Mouse (Mus musculus) CH12F3 (cell line): ENCODE measurements at regions not wholly inside any gene's neighbourhood (a gene's known extent, or its start where the extent isn't known, plus 50 kb on each side); places are given as distances from the start of the nearest gene placed in this dataset.

Experiments
- in situ Hi-C: fragments of 300-500 bp; cut with MboI; formaldehyde crosslinking; loops from 2 replicates; pipeline ENCODE4 v1.14.3; 2020; ENCODE audit warnings: low sequenced_read_pairs

DNA sequence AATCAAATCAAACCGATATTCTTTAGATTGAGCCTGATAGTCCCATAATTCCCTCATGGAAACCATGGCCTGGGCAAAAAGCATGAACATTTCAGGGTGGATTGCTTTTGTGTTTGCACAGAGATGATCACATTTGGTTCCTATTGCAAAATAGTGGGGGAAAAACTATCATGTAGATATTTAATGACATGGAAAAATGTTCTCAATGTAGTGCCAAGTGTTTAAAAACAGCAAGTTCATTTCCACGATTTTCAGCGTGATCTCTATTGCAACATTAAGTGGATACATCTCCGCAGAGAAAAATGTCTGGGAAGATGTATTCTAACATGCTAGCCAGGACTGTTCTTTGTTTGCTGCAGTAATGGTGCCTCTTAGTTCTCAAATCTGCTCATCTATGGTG lies 235.0 kb upstream of the Stt3b start:
- in situ Hi-C loops, result no loop called here

DNA sequence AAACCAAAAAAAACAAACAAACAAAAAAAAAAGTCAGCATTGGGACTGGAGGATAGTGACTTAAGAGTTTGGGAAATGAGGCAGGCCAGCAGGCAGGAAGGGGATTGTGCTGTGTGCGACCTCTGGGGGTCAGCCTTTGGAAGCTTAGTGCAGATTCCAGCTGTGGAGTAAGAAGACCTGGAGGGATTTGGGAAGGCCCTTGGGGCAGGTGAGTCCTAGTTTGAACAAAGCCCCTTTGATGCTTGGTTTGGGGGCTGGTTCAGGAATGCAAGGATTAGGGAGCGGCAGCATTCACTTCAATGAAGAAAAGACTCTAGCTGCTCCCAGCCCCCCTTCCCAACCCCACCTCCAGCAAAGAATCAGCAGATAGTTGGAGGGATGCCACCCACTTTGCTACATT lies 235.6 kb upstream of the Stt3b start:
- in situ Hi-C loops, result no loop called here

DNA sequence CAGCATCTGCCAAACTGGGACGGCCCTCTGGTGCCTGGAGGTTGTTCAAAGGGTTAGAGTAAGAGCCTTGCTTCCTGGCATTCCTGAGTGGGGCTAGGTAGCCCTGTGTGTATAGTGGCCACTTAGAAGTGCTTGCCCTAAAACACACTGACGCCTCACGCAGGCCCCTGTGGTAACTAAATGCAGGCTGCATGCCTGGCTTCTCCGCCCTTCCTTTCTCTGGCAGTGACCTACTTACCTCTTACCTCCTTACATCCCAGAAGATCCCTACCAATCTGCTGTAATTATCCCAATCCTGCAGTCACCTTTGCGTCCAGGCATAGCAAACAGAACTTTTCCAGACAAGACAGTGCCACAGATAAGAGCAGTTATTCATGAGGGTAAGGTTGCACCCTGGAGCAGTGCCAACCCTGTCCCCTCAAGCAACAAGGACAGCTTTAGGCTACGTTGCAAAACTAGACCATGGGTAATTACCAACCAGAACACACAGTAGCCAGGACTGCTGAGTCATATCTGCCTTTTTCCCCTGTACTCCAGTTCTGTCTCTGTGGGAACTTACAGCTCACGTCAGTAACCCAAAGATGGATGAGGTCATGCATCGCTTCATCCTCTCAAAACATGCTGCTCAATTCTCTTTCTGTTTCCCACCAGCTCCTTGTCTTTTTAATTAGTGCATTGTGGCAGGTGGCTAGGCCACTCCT lies 237.6 kb upstream of the Stt3b start:
- in situ Hi-C loops, result no loop called here

DNA sequence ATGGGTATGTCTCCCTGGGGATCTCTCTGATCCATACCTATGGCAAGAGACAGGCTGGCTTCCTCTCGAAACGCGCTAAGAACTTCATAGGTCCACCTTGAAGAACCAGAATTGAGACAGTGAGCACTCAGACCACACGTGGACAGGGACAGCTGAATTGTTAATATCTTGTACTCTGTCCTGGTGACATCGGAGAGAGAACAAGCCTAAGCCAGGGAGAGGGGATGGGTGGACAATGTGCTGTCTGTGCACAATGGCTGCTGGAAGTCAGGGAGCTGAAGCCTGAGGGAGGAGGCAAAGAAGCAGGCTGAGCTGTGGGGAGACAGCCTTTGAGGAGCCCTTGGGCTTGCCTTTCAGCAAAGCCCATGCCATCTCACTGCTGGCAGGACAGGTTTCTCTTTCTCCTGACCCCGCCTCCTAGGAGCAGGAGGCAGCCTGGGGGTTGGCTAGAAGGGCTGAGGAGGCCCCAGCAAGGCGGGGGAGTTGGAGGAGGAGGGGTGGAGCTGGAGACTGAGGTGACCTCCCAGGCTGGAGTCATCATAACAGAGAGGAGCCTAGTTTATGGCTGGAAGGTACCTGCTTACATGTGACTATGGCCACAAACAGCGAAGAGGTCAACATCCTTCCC lies 238.6 kb upstream of the Stt3b start:
- in situ Hi-C loops, result no loop called here

DNA sequence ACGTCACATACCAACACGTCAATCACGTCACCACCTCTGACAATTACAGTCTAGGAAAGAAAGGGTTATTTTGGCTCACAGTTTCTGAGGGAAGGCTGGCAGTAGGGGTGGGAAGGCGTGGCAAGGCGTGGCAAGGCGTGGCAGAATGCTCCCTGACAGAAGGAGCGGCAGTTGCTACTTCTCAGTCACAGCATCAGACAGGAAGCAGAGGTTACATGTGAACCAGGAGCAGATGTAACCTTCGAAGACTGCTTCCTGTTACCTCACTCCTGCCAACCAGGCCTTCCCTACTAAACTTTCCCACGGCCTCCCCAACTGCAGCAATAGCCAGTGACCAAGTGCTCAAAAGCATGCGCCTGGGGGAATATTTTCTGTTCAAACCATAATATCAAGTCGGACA lies 240.9 kb upstream of the Stt3b start:
- in situ Hi-C loops, result no loop called here

DNA sequence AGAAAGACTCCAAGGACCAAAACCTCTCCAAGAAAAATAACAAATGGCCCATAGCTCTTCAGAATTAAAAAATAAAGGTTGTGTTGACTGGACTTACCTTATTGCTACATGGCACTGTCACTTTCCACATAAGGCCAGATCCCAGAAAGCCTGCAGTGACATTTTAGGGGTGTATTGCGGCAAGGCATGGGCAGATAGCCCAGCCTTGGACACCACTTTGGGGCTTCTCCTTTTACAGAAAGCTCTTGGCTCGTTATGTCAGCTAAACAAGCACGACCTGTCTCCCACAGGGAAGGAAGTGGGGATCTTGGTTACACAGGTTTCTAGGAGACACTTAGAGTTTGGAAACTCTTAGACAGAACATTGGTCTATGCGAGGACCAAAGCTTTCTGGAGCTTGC lies 241.3 kb upstream of the Stt3b start:
- in situ Hi-C loops, result no loop called here

DNA sequence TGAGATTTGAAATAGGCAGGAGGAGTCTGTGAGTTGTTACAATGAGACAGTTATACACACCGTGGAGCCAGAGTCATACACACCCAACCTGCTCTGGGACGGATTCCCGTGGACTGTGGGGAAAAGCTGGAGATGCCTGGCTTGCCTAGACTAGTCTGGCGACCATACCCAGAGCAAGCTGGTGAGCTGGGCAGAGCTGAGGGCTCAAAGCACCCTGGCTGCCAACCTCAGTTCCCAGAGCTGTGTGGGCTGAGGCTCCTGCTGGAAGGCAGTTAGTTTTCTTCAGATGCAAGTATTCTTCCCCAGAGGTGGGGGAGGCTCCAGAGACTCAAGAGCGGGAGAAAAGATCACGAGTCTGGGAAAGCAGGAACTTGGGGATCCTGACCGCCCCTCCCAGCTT lies 247.9 kb upstream of the Stt3b start:
- in situ Hi-C loops, result no loop called here

DNA sequence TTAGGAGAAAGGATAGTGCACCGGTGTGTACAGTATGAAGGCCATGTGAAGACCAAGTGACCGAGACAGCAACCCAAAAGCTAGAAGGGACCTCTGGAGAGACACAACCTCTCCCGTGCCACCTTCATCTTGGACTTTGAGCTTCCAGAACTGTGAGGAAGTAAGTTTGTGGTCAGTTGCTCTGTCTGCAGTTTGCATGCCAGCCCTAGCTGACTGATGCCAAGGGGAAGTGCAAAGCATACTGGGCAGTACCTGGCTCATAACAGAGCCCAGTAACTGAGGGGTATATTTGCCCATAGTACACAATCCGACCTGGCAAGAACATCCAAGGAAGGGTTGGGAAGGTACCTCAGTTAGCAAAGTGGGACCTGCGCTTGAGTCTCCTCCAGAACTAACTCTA lies 249.3 kb upstream of the Stt3b start:
- in situ Hi-C loops, result no loop called here

DNA sequence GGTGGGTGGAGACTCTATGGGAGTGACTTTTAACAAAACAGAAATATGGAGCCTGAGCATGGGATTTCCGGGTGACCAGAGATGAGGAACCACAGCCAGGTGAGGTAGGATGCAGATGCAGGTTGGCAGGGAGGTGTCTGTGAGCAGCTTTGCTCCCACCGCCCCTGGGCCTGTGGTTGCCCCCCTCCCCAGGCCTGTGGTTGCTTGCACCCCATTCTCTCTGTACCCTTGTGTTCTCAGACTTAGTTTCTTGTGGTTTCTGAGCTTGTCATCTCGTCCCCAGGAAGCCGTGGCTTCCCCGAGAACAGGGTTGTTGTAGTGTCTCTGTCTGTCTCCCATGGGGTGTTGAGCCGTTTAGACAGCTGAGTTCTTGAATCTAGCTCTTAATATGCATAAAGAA lies 251.0 kb upstream of the Stt3b start:
- in situ Hi-C loops, result no loop called here

DNA sequence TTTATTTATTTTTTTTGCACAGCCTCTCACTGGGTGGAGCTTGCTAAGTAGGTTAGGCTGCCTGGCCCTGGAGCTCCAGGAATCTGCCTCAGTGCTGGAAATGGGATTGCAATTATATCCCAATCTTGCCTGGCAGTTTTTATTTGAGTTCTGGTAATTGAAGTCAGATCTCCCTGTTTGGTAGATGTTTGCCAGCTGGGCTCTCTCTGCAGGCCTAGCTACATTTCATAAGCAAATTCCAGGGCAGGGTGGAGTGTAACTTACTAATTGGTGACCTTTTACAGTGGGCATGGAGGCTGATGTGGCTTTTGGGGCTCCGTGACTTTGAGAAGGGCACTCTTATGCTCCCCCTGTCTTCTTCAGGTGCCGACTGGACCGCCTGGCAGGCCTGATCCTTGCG lies 252.6 kb upstream of the Stt3b start:
- in situ Hi-C loops, result no loop called here

DNA sequence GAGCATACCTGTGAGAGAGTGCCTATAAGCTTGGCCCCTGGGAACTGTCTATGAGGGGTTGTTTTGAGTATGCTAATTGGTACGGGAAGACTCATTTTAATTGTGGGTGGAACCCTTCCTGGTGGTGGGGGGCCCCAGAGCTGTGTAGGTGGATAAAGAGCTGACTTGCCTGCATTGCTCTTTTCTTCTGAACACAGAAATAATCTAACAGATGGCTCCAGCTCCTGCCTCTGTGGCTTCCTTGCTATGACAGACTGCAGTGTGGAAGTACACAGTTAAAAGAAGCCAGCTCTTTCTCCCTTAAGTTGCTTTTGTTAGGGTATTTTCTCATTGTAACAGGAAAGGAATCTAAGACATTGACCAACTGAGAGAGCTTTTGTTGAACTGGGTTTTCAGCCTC lies 254.1 kb upstream of the Stt3b start:
- in situ Hi-C loops, result no loop called here

DNA sequence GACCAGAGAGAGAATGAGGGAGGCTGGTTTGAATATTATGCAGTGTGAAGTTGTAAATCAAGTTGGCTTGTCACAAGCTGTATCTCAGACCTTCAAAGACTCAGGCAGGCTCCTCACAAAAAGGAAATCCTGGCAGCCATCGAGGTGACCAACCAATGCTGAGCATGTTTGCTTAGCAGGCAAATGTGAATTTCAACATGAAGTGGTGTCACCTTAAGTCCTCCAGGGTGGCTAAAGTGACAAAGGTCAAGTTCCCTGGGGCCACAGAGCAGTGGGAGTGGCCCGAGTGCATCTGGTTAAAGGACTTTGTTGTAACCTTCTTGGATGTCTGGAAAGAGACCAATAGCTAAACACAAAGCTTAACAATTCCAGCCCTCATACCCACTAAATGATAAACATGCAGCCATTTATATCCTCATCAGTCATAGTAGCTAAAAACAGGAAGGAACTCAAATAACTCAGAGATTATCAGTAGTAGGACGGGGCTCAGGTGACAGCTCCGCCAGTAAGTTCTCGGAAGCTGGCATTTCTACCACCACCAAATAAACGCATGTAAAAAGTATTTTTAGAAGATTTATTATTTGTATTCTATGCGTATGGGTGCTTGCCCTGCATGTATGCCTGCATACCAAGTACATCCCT lies 258.6 kb upstream of the Stt3b start:
- in situ Hi-C loops, result no loop called here

DNA sequence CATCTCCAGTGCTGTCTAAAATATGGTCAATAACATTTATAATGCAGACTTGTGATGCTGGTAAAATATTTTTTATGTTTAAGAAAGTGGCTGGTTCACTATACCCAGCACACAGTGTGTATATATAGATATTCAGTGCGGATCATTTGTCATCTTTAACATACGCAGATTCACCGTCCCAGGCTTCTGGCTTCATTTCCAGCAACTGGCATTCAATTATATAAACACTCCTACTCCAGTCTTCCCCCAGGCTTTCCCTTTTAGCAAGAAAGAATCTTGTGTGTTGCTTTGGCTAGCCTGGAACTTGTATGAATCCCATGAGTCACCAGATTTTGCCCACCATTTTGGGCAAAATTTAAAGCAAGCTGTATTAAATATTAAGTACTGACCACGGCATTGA lies 260.8 kb upstream of the Stt3b start:
- in situ Hi-C loops, result no loop called here

DNA sequence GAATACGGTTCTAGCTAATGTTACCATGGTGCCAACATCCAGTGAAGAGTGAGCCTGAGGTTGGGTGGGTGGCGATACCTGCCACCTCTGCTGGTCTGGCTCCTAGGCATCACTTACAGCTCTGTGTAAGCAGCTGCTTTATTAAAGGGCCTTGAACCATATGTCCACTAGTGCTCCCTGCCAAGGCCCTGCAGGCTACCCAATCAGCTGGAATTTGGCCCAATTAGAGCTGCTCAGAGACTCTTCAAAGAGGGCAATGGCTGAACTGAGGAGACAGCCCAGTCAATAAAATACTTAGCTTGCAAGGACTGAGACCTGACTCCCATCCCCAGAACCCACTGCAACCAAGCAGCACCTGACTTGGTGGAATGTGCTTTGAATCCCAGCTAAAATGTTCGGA lies 270.9 kb upstream of the Stt3b start:
- in situ Hi-C loops, result no loop called here

DNA sequence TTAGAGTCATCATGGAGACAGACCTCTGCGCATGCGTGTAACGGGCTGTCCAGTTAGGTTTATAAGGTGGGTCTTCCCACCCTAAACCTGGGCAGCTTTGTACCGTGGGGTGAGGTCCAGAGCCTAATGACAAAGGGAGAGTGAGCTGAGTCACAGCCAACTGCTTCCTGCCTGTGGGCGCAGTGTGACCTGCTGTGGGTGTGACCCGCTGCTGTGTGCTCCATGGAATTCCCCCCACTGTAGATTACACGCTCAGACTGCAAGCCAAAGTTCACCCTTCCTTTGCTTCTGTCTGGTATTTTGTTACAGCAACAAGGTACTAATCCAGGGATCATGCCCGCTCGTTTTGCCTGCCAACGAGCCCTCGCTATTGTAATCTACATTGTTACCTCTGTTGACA lies 273.3 kb upstream of the Stt3b start:
- in situ Hi-C loops, result no loop called here

DNA sequence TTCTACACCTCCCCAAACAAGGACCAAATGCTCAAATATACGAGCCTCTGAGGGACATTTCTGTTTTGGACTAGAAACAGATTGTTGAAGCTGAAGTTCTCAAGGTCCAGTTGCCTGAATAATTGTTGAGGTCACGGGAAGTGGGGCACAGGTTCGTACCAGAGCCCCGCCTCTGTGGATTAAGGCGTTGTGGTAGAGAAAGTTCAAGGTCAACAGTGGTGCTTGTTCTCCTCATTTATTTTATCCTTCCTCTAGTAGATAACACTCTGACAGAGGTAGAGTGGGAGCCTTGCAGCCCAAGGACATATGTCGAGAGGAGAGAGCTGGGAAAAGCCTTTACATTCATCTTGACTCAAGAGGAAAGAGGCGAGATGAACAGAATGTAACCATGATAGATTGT lies 274.7 kb upstream of the Stt3b start:
- in situ Hi-C loops, result no loop called here

DNA sequence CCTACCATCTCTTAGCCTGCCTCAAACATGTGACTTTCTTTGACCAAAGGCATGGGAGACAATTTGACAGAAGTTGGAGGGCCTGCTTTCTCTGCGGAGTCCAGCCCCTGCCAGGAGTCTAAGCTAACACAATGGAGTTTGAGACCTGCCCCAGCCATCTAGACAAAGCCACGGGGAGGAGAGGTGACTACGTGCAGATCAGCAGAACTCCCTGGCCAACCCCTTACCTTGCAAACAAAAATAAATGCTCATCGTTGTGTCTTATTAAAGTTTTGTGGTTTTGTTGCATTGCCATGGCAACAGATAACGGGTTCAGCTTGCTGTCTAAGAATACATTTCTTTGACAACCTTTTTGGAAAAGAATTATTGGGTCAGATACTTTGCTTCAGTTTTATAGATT lies 282.2 kb upstream of the Stt3b start:
- in situ Hi-C loops, result no loop called here

DNA sequence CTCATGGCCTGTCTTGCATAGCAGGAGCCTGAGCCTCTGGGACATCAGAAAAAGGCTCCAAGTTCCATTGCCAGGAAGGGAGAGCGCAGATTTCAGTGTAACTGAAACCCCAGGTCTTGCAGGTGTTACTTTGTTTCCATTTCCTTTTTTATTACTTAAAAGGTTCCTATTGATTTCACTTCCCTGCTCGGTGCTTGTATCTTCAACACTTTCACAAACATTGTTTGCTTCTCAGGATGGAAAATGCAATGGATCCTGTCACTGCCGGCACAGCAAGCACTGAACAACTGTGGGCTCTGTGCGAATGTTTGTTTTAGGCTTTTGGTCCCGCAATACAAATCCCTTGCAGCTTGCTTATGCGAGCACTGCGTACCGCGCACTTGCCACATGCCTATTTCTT lies 290.0 kb upstream of the Stt3b start:
- in situ Hi-C loops, result no loop called here

DNA sequence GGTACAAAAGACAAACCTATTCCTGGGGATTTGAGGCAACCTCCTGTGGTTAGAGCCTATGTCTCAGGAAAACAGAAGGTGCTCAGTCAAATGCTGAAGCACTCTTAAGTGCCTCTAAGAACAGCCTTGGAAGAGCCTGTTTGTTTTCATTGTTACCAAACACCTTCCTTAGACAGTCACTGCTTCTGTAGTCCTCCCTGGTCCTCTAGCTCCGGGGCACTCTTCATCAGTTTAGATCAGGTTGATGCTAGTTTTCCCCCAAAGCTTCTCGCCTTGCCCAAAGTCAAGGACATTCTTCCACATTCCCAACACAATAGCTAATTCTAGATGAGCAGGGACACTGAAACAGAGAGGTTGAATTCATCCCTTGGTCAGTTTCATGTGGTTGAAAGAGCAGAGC lies 290.6 kb upstream of the Stt3b start:
- in situ Hi-C loops, result no loop called here

DNA sequence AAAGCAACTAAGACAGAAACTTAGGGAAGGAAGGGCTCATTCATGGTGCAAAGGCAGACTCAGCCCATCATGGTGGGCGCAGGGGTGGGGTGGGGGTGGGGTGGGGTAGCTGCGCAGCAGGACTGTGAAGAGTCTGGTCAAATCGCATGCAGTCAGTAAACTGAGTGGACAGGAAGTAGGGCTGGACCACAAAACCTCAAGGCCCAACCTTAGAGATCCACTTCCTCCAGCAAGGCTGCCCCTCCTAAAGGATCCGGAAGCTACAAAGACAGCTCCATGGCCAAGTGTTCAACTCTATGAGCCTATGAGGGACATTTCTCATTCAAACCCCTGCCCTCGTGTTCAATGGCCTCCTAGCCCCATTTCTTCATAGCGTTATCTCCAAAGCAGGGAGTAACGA lies 292.6 kb upstream of the Stt3b start:
- in situ Hi-C loops, result no loop called here

DNA sequence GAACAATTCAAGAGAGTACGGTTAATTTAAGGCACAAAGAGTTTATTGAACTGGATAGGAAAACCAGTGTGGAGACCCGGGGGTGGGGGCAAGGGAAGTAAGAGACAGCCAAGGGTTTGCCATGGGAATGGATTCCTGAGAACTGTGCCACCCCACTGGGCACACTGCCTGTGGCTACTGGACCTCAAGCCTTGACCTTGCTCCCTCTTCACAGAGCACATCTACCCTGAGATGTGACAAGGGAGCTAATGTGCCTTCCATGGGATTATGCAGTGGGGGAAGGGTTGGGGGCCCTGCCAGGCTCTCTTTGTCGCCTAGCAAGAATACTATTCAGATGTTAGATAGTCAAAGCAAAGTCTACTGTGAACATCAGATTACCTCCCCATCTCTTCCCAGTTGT lies 294.2 kb upstream of the Stt3b start:
- in situ Hi-C loops, result no loop called here

DNA sequence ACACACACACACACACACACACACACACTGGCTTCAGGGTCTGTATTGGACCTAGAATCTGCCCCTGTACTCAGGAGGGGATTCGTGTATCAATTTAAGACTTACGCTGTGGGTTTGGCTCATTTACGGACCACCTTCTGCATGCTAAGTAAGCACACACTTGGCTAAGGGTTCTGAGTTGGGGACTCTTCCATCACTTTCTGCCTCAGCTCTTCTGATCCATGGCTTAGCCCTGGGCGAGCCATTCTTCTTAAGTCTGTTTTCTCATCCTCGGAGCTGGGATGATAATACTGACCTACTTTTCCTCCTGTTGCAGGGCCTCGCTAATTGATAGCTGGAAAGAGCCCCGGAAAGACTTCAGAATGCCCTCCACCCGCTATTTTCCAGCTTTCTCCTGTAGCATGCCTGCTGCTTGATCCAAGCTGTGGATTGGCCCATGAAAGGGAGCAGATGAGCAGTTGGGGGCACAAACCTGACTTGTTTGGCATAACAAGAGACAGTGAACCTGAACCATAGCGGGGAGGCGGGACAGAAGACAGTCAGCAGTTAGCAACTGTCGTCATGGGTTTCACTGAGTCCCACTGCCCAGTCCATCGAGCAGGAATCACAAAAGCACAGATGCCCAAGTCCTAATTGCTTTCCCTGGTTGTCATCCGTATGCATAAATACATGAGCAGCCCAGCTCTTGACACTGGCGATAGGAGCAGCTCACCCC lies 294.9 kb upstream of the Stt3b start:
- in situ Hi-C loops, result no loop called here
